Mouse (Mus musculus): Measurements from ENCODE around the gene Dnmt3a.

DNA sequence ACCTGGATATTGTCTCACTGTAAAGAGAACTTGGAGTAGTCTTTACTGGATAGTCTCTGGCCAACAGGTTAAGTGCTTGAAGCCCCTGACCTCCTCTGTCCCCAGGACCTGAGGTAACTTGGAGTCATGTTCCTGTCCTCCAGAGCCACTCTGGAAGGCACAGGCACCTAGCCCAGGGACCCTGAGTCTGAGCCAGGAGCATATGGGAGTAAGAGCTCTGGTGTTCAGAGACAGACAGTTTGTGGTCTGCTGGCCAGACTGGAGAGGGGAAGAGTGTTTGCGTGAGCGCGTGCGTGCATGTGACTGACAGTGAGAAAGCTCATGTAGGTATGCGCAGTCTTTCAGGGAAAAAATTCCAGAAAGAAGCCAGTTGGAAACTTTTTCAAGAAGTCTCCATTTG, 64.2 kb downstream of the Dnmt3a start:
- TF ChIP-seq CTCF (IDR thresholded peaks at IDR 0.05; ENCODE audit: borderline replicate concordance, insufficient read depth, low read depth, low read length), result no peak
- TF ChIP-seq POLR2A (IDR thresholded peaks at IDR 0.05; ENCODE audit: borderline replicate concordance, insufficient read depth, low read length), result no peak
